Mouse (Mus musculus): ENCODE measurements at regions not wholly inside any gene's neighbourhood (a gene's known extent, or its start where the extent isn't known, plus 50 kb on each side); places are given as distances from the start of the nearest gene placed in this dataset.

DNA sequence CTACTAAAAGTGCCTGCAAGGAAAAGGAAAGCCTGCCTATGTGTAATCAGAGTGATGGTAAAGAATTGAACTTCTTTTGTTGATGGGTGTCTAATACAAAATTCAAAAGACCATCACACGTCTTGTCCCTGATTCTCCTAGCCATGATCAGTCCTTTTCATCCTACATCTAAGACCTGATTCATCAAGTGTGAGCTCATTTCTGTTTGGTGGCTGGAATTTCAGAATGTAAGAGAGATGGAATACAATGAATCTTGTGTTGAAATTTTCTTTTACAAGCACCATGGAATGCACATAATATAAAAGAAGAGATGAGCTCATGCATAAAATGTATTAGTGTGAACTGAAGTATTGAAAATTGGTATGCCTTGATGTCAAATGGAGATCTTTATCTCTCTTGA, 233.6 kb upstream of the Arhgef26 start:
- 39% methylated on average over 1 of the region's 1 CpGs for WGBS
- no peak overlapping the region for H3K4me3 ChIP-seq (ENCODE audit: low read length)
- H3K27ac ChIP-seq = no peak overlapping the region
- no peaks in the 10 kb centered on the region for H3K36me3 ChIP-seq (ENCODE audit: insufficient read depth, low read length)
- no peak for TF ChIP-seq CTCF (IDR thresholded peaks at IDR 0.05; ENCODE audit: low read depth)
- no peaks in the 10 kb centered on the region for H3K27me3 ChIP-seq (ENCODE audit: insufficient read depth, low read length)
- H3K9ac ChIP-seq (replicated peaks; ENCODE audit: low read length) = no peak overlapping the region
- H3K4me1 ChIP-seq (ENCODE audit: insufficient read depth, low read length) = no peaks in the 10 kb centered on the region
- ATAC-seq (no peak), DNase-seq (ENCODE audit: low spot score) (no peak)
- H3K4me2 ChIP-seq (ENCODE audit: low read depth, low read length) = no peak overlapping the region
- H3K9me3 ChIP-seq (ENCODE audit: low read length) = no peaks in the 10 kb centered on the region

DNA sequence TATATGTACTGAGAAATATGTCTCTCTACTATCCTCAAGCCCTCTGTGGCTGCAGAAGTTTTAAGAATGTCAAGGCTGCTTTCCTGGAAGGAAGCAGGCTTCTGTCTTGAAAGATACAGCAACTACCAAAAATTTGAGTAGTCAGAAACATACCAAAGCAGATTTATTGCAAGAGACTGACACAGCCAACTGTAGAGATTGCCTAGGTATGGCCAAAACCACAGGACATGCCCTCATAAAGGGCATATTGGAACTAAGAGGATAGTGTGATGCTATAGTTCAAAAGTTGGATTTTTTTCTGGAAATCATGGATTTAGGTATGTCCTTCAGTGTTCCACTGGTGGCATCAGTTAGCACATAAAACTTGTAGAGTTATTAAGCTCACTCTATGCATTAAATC, 230.8 kb upstream of the Arhgef26 start:
- Histone ChIP-seq H3K9me3 (ENCODE audit: low read length) (no peaks in the 10 kb centered on the region), H3K27me3 (ENCODE audit: insufficient read depth, low read length) (no peaks in the 10 kb centered on the region), H3K4me1 (ENCODE audit: insufficient read depth, low read length) (no peaks in the 10 kb centered on the region), H3K4me2 (ENCODE audit: low read depth, low read length) (no peak overlapping the region), H3K36me3 (ENCODE audit: insufficient read depth, low read length) (no peaks in the 10 kb centered on the region), H3K9ac (replicated peaks; ENCODE audit: low read length) (no peak overlapping the region), H3K4me3 (ENCODE audit: low read length) (no peak overlapping the region), H3K27ac (no peak overlapping the region)
- no peak for ATAC-seq
- no peak for TF ChIP-seq CTCF (IDR thresholded peaks at IDR 0.05; ENCODE audit: low read depth)
- no peak for DNase-seq (ENCODE audit: low spot score)

All from hindbrain, postnatal 0 days (tissue).